Mouse (Mus musculus): ENCODE data around the gene Cdiptos.

The Cdiptos gene

GRCm38 (mm10) chr7:126965568-126965967 is 10.3 kb downstream of the Cdiptos start:
- DNase-seq = no peak

- no peak for DNase-seq
These were observed 12.2 kb downstream of the Cdiptos start for GRCm38 (mm10) chr7:126963548-126964286.

- no peak for DNase-seq
These were observed 13.9 kb downstream of the Cdiptos start for GRCm38 (mm10) chr7:126961965-126962364.

- no peak for DNase-seq
These were observed 14.8 kb downstream of the Cdiptos start for GRCm38 (mm10) chr7:126961095-126961494.

GRCm38 (mm10) chr7:126959780-126960179 is 16.1 kb downstream of the Cdiptos start:
- DNase-seq = no peak

GRCm38 (mm10) chr7:126955125-126955524 is 20.8 kb downstream of the Cdiptos start:
- no peak for DNase-seq

- no peak for DNase-seq
These were observed 23.3 kb downstream of the Cdiptos start for GRCm38 (mm10) chr7:126952646-126953045.

- no peak for DNase-seq
These were observed 24.2 kb downstream of the Cdiptos start for GRCm38 (mm10) chr7:126951741-126952140.

GRCm38 (mm10) chr7:126950647-126951615 is 25.0 kb downstream of the Cdiptos start:
- DNase-seq = no peak

GRCm38 (mm10) chr7:126949793-126950646 is 25.9 kb downstream of the Cdiptos start, which contains the start of gene Sez6l2:
Sez6l2 (plus strand) TSS chr7:126950563.
- DNase-seq = peak; percentile 98

GRCm38 (mm10) chr7:126949403-126949792 is 26.5 kb downstream of the Cdiptos start, which contains the start of gene Asphd1:
Asphd1 (minus strand) TSS chr7:126949582.
- no peak for DNase-seq

GRCm38 (mm10) chr7:126948626-126949025 is 27.3 kb downstream of the Cdiptos start:
- no peak for DNase-seq

- peak; percentile 92 for DNase-seq
These were observed 29.4 kb downstream of the Cdiptos start for GRCm38 (mm10) chr7:126946530-126946929.

- no peak for DNase-seq
These were observed 34.1 kb downstream of the Cdiptos start for GRCm38 (mm10) chr7:126941801-126942200.

GRCm38 (mm10) chr7:126941171-126941570 is 34.7 kb downstream of the Cdiptos start:
- DNase-seq = no peak

- no peak for DNase-seq
These were observed 43.2 kb downstream of the Cdiptos start for GRCm38 (mm10) chr7:126932652-126933051.

- no peak for DNase-seq
These were observed 46.9 kb downstream of the Cdiptos start for GRCm38 (mm10) chr7:126929046-126929445.

GRCm38 (mm10) chr7:126928384-126929037 is 47.4 kb downstream of the Cdiptos start, which contains the start of gene Kctd13:
Kctd13 (plus strand) TSS chr7:126928879.
- peak; percentile 99 for DNase-seq

GRCm38 (mm10) chr7:126926299-126926698 is 49.6 kb downstream of the Cdiptos start:
- DNase-seq = no peak

- DNase-seq = no peak
These were observed 51.9 kb downstream of the Cdiptos start for GRCm38 (mm10) chr7:126923999-126924398.

- DNase-seq = peak; percentile 97
These were observed 53.3 kb downstream of the Cdiptos start, which contains the start of gene Tmem219 for GRCm38 (mm10) chr7:126922624-126923060. Tmem219 (minus strand) TSS chr7:126922917.
